Mouse (Mus musculus) spleen, postnatal 36 days (tissue): Measurements from ENCODE around the gene Nipa1.

Experiments
- DNase-seq, 2 experiments: peaks; one replicate each; pipeline ENCODE4 v3.0.0; 2022; ENCODE audit warnings: low spot score in 2 of 2, mixed read lengths in 1 of 2

Nipa1 gene

GRCm38 (mm10) chr7:56010318-56011017 lies 9.3 kb downstream of the Nipa1 start:
- DNase-seq, result no peak

- DNase-seq, result no peak
These were observed 20.8 kb downstream of the Nipa1 start for GRCm38 (mm10) chr7:55998997-55999396.

- DNase-seq, result no peak
These were observed 24.7 kb downstream of the Nipa1 start for GRCm38 (mm10) chr7:55995013-55995412.

- DNase-seq, result no peak
These were observed 27.9 kb downstream of the Nipa1 start for GRCm38 (mm10) chr7:55991858-55992257.

GRCm38 (mm10) chr7:55991129-55991528 lies 28.6 kb downstream of the Nipa1 start:
- DNase-seq, result no peak

- peak; percentile 57 to 74 for DNase-seq
These were observed 33.1 kb downstream of the Nipa1 start for GRCm38 (mm10) chr7:55986526-55987214.

- DNase-seq, result no peak
These were observed 35.0 kb downstream of the Nipa1 start for GRCm38 (mm10) chr7:55984754-55985153.

GRCm38 (mm10) chr7:55983107-55983506 lies 36.6 kb downstream of the Nipa1 start:
- no peak for DNase-seq

GRCm38 (mm10) chr7:55982010-55982700 lies 37.6 kb downstream of the Nipa1 start:
- peak in 1 of 2 experiments; percentile 21 for DNase-seq

GRCm38 (mm10) chr7:55981511-55981910 lies 38.2 kb downstream of the Nipa1 start:
- no peak for DNase-seq

- DNase-seq, result no peak
These were observed 45.3 kb downstream of the Nipa1 start for GRCm38 (mm10) chr7:55974429-55974828.

GRCm38 (mm10) chr7:55969415-55969814 lies 50.3 kb downstream of the Nipa1 start:
- peak; percentile 22 to 50 for DNase-seq

GRCm38 (mm10) chr7:55968258-55968901 lies 51.4 kb downstream of the Nipa1 start:
- DNase-seq, result peak; percentile 55 to 68

- DNase-seq, result no peak
These were observed 52.8 kb downstream of the Nipa1 start for GRCm38 (mm10) chr7:55966866-55967460.

- peak; percentile 90 to 91 for DNase-seq
These were observed 57.5 kb downstream of the Nipa1 start, which contains the start of gene Nipa2 for GRCm38 (mm10) chr7:55962004-55962908. TSS of gene Nipa2 (minus strand) at chr7:55962476.

- no peak for DNase-seq
These were observed 59.2 kb downstream of the Nipa1 start for GRCm38 (mm10) chr7:55960506-55960905.

- DNase-seq, result no peak
These were observed 60.0 kb downstream of the Nipa1 start for GRCm38 (mm10) chr7:55959801-55960200.

- no peak for DNase-seq
These were observed 61.8 kb downstream of the Nipa1 start for GRCm38 (mm10) chr7:55957916-55958315.

GRCm38 (mm10) chr7:55957178-55957577 lies 62.6 kb downstream of the Nipa1 start:
- no peak for DNase-seq

- no peak for DNase-seq
These were observed 63.7 kb downstream of the Nipa1 start for GRCm38 (mm10) chr7:55956054-55956453.

- no peak for DNase-seq
These were observed 81.4 kb downstream of the Nipa1 start for GRCm38 (mm10) chr7:55938341-55938740.
